25 mouse cellular contexts compared by ENCODE assay signal in genomic region chr9:23397876-23398275, GRCm38 (mm10).
"Had no signal": no experiment of that assay in that cellular context is flagged by ENCODE, and none has a peak within 500 bp of the region (broad histone marks: within the 10 kb centered on the region; RNA-seq: fewer than 3 reads in every experiment).

No protein-coding gene starts in this region.

- H3K27me3 ChIP-seq: embryonic facial prominence, embryonic 12.5 days; embryonic facial prominence, embryonic 13.5 days; embryonic facial prominence, embryonic 15.5 days; forebrain, embryonic 12.5 days; forebrain, embryonic 13.5 days; forebrain, embryonic 15.5 days had no signal

- H3K4me2 ChIP-seq: embryonic facial prominence, embryonic 12.5 days; embryonic facial prominence, embryonic 13.5 days; embryonic facial prominence, embryonic 15.5 days; forebrain, embryonic 12.5 days; forebrain, embryonic 13.5 days; forebrain, embryonic 15.5 days had no signal

- H3K9me3 ChIP-seq: embryonic facial prominence, embryonic 10.5 days; embryonic facial prominence, embryonic 12.5 days; embryonic facial prominence, embryonic 13.5 days; embryonic facial prominence, embryonic 15.5 days; forebrain, embryonic 10.5 days; forebrain, embryonic 12.5 days; forebrain, embryonic 13.5 days; forebrain, embryonic 15.5 days had no signal

- H3K36me3 ChIP-seq: embryonic facial prominence, embryonic 10.5 days; embryonic facial prominence, embryonic 12.5 days; embryonic facial prominence, embryonic 13.5 days; embryonic facial prominence, embryonic 15.5 days; forebrain, embryonic 10.5 days; forebrain, embryonic 12.5 days; forebrain, embryonic 15.5 days had no signal

- H3K4me3 ChIP-seq: embryonic facial prominence, embryonic 10.5 days; embryonic facial prominence, embryonic 12.5 days; embryonic facial prominence, embryonic 13.5 days; embryonic facial prominence, embryonic 15.5 days; erythroblast, embryonic 14.5 days; forebrain, embryonic 10.5 days; forebrain, embryonic 12.5 days; forebrain, embryonic 13.5 days; forebrain, embryonic 15.5 days; gastrocnemius, adult 2 months; heart, adult 2 months had no signal

- ATAC-seq: forebrain, embryonic 13.5 days; forebrain, embryonic 14.5 days; forebrain, embryonic 15.5 days; forebrain, embryonic 16.5 days; forebrain, postnatal 0 days had no signal

- H3K4me1 ChIP-seq: embryonic facial prominence, embryonic 12.5 days; embryonic facial prominence, embryonic 15.5 days; forebrain, embryonic 10.5 days; forebrain, embryonic 12.5 days; forebrain, embryonic 15.5 days had no signal

- H3K27ac ChIP-seq: embryonic facial prominence, embryonic 10.5 days; embryonic facial prominence, embryonic 12.5 days; embryonic facial prominence, embryonic 13.5 days; embryonic facial prominence, embryonic 15.5 days; forebrain, embryonic 10.5 days; forebrain, embryonic 12.5 days; forebrain, embryonic 13.5 days; forebrain, embryonic 15.5 days; gastrocnemius, adult 2 months; heart, adult 2 months had no signal

- H3K9ac ChIP-seq: embryonic facial prominence, embryonic 12.5 days; embryonic facial prominence, embryonic 13.5 days; embryonic facial prominence, embryonic 15.5 days; forebrain, embryonic 12.5 days; forebrain, embryonic 13.5 days; forebrain, embryonic 15.5 days; forebrain, postnatal 0 days had no signal

- DNase-seq: cerebellum, adult 9-11 months; cerebellum, postnatal 10 days; cerebellum, postnatal 14 days; cerebellum, postnatal 25 days; cerebellum, postnatal 36 days; embryo, embryonic 11 days; forebrain, postnatal 0 days; gastrocnemius, adult 2 months; gastrocnemius, postnatal 10 days; gastrocnemius, postnatal 14 days; gastrocnemius, postnatal 25 days; gastrocnemius, postnatal 36 days; heart, adult 18-20 months; heart, adult 2 months had no signal
